Mouse (Mus musculus): ENCODE data around the gene Esyt2. TPM values are rescaled to one million over a fixed set of nuclear protein-coding genes. Genes with fewer than 3 reads are reported as not detected.

Gene Esyt2
- polyA plus RNA-seq, 1 experiment: 17.3 TPM

- no peak for DNase-seq (ENCODE audit: low read depth)
Observed at GRCm38 (mm10) chr12:116362091-116362490, 81.1 kb downstream of the Esyt2 start.

DNA sequence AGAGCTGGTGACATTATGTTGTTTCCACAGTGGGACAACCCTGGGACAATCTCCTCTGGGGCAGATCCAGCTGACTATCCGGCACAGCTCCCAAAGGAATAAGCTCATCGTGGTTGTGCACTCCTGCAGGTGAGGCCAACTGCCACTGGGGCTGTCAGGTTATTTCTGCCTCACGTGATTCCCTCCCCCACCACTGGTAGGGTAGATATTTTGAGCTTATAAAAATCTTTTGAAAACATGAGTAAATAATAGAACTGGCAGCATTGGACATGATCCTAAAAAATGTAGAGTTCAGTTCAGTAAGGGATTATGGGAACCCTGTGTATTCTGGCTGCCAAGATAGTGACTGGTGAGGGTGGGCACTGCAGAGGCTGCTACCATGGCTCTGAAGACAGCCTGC, 85.9 kb downstream of the Esyt2 start:
- no peak for DNase-seq (ENCODE audit: low read depth)

DNA sequence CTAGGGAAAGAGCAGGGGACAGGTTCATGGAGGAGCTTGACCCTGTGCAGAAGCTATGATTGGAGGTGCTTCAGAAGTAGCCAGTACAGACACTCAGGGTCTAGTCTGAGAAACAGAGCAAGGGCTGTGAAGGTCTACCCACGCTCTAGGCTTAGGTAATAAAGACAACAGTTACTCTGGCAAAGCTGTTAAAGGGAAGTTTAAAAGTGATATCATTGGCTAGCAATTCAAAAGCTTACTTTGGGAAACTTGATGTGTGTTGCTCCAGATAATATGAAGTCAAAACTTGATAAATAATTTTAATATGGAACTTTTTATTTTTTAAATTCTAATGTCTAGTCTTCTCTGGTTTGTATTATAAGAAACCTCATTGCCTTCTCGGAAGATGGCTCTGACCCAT, 86.3 kb downstream of the Esyt2 start:
- no peak for DNase-seq (ENCODE audit: low read depth)

DNA sequence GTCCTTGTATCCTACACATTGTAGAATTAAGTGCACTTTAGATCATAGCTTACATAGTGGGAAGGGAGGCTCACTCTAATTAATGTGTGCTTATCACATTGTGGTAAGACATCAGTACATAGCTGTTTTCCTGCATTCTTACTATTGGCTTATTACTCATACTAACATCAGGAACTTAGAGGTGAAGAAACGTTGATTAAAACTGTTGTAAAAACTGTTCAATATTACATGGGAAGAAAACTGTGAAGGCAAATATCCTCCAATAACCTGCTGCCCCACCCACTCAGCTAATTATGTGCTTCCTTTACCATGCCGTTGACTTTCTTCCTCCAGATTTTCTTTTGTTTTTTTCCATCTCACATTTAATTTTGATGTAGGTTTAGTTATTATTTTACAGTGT, 87.9 kb downstream of the Esyt2 start:
- no peak for DNase-seq (ENCODE audit: low read depth)

GRCm38 (mm10) chr12:116383101-116383500, 102.1 kb downstream of the Esyt2 start:
- no peak for DNase-seq (ENCODE audit: low read depth)

DNA sequence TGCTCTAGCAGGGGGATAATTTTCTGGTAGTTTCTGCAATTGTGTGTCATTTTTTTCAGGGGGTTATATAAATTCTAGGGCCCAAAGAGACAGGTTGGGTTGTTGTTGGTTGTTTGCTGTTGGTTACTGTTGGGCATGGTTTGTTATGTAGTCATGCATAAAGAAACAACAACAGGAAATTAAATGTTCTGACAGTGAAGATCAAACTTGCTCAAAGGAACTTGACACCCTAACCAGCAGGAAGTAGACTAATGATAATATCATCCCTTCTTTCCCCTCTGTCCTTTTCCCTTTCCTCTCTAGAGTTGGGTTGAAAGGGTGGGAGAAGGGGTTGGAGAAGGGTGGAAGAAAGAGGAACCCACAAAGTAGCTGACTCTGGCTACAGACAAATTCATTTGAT, 103.0 kb downstream of the Esyt2 start:
- no peak for DNase-seq (ENCODE audit: low read depth)

GRCm38 (mm10) chr12:116386802-116387201, 105.8 kb downstream of the Esyt2 start:
- DNase-seq (ENCODE audit: low read depth): no peak

GRCm38 (mm10) chr12:116389868-116390267, 108.9 kb downstream of the Esyt2 start:
- DNase-seq (ENCODE audit: low read depth): no peak

DNA sequence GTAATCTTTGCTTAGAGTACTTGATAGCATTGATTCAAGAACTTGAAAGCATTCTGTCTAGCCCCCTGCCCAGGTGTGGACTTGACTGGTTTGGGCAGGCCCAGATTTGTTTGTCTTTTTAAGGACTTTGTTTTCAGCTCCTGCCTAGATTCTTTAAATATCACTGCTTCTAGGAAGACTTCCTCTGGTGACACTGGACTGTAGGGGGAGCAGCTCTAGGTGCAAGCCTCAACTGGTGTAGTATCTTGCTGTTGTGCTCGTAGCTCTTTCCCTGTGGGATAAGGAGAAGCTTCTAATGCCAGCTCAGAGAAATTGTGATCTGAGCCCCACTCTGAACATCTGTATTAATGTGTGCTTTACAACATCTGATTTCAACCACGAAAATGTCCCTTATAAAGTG, 113.3 kb downstream of the Esyt2 start:
- no peak for DNase-seq (ENCODE audit: low read depth)

- no peak for DNase-seq (ENCODE audit: low read depth)
Observed at GRCm38 (mm10) chr12:116395312-116395711, 114.3 kb downstream of the Esyt2 start.

DNA sequence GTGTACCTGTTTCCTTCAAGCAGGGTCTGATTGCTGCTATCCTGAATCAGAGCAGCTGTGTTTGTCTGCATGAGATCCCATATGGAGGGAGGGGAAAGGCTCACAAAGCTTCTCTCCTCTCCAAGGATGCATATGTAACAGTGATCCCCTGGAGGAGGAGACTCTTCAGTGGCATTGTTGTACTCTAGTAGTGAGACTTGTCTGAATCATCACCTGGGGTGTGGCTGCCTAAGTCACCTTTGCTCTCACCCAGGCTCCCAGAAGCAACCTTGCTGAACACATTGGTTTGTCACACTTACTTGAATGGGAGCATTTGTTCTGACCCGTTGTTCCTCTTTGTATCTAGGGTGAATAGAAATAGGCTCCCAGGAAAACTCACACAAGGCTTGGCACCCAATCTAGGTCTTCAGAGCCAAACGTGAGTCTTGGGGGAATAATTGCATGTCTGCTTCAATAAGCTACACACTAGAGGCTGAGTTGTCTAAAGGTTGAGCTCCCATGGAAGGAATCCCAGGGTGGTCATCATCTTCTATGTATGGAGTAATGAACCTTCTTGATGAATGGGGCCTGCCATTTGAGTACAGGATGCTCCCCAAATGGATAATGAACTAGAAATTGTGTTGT, 115.2 kb downstream of the Esyt2 start:
- no peak for DNase-seq (ENCODE audit: low read depth)

- DNase-seq (ENCODE audit: low read depth): no peak
Observed at GRCm38 (mm10) chr12:116404012-116404679, 123.2 kb downstream of the Esyt2 start.

- DNase-seq (ENCODE audit: low read depth): peak; percentile 50
Observed at GRCm38 (mm10) chr12:116405045-116405835, 124.2 kb downstream of the Esyt2 start, which contains the start of gene Ncapg2. Ncapg2 (plus strand) TSS chr12:116405402.

DNA sequence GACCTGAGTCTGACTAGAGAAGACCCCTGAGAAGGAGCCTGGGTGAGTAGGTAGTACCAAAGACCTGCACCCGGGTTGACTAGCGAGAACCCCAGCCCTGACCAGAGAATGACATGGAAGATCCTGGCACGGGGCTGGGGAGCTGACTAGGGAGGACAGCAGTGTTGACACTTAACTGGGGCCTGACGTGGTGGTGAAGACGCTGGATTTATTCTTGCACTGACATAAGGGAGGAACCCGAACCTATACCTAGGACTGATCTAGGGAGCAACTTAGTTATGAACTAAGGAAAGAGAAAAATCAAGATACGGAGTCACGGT, 124.8 kb downstream of the Esyt2 start:
- DNase-seq (ENCODE audit: low read depth): no peak

- DNase-seq (ENCODE audit: low read depth): no peak
Observed at GRCm38 (mm10) chr12:116407883-116408282, 126.9 kb downstream of the Esyt2 start.

GRCm38 (mm10) chr12:116414941-116415340, 133.9 kb downstream of the Esyt2 start:
- DNase-seq (ENCODE audit: low read depth): no peak

DNA sequence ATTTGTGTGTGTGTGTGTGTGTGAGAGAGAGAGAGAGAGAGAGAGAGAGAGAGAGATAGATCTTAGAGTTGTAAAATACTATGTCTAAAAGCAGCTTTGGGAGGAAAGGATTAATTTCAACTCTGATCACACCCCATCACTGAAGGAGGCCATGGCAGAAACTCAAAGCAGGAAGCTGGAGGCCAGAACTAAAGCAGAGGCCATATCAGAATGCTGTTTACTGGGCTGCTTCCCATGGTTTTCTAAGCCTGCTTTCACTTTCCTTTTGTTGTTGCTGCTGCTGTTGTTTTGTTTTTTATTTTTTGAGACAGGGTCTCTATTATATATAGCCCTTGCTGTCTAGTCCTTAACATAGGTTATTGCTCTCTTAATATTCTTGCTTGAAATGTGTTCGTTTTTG, 135.5 kb downstream of the Esyt2 start:
- DNase-seq (ENCODE audit: low read depth): no peak

DNA sequence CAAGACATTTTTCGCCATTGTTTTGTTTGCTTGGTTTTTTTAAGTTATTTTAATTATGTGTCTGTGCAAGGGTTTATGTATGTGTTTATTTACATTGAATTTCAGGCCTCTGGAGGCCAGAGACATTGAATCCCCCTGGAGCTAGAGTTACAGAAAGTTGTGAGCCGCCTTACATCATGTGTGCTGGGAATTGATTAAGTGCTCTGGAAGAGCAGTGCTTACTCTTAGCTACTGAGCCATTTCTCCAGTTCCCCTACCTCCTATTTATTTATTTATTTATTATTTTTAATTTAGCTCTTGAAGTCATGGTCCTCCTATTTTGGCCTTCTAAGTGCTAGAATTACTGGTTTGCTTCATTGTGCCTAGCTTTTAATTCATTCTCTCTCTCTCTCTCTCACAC, 140.7 kb downstream of the Esyt2 start:
- DNase-seq (ENCODE audit: low read depth): no peak

DNA sequence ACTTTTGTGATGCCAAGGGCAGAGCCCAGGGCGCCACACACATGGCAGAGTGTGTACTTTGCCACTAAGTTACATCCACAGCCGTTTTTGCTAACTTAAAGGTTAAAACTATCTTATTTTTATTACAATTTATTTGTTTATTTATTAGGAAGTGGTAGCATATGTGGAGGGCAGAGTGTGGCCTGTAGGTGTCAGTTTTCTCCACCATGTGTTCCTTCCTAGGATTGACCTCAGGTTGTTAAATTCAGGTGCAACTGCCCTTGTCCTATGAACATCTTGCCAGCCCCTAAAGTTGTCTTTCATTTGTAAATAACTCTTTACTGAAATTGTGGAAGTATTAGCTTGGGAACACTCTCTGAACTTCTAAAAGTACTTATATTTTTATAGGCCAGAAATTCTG, 144.4 kb downstream of the Esyt2 start:
- no peak for DNase-seq (ENCODE audit: low read depth)

GRCm38 (mm10) chr12:116433742-116434141, 152.7 kb downstream of the Esyt2 start:
- DNase-seq (ENCODE audit: low read depth): no peak

DNA sequence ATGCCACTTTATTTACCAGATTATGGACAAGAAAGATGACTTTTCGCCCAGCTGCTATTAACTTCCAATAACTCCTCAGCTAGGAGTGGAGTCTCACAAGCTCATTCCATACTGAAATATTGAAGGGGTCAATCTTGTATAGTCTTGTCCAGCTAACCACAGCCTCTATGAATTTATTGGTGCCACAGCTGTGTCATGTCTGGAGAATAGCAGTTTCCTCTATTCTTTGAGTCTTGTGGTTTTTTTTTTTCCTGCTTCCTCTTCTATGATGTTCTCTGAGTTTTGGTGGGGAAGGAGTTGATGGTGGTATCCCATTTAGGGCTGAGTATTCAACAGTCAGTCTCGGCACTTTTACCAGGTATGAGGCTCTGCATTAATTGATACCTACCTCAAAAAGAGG, 154.2 kb downstream of the Esyt2 start:
- DNase-seq (ENCODE audit: low read depth): no peak

GRCm38 (mm10) chr12:116436125-116436524, 155.1 kb downstream of the Esyt2 start:
- no peak for DNase-seq (ENCODE audit: low read depth)

DNA sequence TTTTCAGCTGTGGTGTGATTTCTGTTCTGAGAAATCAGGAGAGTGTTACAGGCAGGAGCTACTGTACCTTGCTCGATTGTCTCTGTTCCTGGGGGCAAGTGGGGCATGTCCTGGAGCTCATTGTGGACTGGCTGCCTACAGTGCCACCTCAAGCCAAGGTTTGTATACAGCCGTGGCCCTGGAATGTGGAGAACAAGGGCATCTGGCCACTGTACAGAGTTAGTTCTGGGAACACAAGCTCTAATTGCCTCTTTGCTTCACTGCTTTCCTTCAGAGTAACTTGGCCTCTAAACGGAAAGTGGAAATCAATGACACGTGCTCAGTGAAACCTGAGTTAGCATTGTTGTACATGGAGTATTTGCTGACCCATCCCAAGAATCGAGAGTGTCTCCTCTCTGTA, 157.6 kb downstream of the Esyt2 start:
- no peak for DNase-seq (ENCODE audit: low read depth)
